Mouse (Mus musculus) limb, embryonic 15.5 days (tissue): ENCODE measurements around the gene Mreg. TPM values are rescaled to one million over a fixed set of nuclear protein-coding genes. Genes with fewer than 3 reads are reported as not detected.

Experiments used
- ATAC-seq: fragments of 200-750 bp; cut with Nextera tagmentation; 2 replicates; pipeline ENCODE4 v1.8.0; 2017; ENCODE audit warnings: low read depth, moderate TSS enrichment; ENCODE audit not compliant: insufficient number of reproducible peaks, low FRiP score, low TSS enrichment
- H3K27ac ChIP-seq: fragments of 300-500 bp; sonication (generic); 2 replicates; pipeline ENCODE4 v1.5.1; 2015; ENCODE audit warnings: moderate library complexity, mild to moderate bottlenecking, inconsistent platforms
- H3K27me3 ChIP-seq: fragments of 300-500 bp; sonication (generic); 2 replicates; pipeline ENCODE4 v1.6.1; 2015; ENCODE audit warnings: inconsistent platforms
- H3K36me3 ChIP-seq: fragments of 300-500 bp; sonication (generic); 2 replicates; pipeline ENCODE4 v1.6.1; 2015; ENCODE audit warnings: inconsistent platforms
- H3K4me1 ChIP-seq: fragments of 300-500 bp; sonication (generic); 2 replicates; pipeline ENCODE4 v1.6.1; 2015; ENCODE audit warnings: inconsistent platforms
- H3K4me2 ChIP-seq: fragments of 300-500 bp; sonication (generic); 2 replicates; pipeline ENCODE4 v1.6.1; 2015; ENCODE audit warnings: mild to moderate bottlenecking, inconsistent platforms
- H3K4me3 ChIP-seq: fragments of 300-500 bp; sonication (generic); 2 replicates; pipeline ENCODE4 v1.5.1; 2015; ENCODE audit warnings: mild to moderate bottlenecking, inconsistent platforms
- H3K9ac ChIP-seq: fragments of 300-500 bp; sonication (generic); 2 replicates; pipeline ENCODE4 v1.6.1; 2015; ENCODE audit warnings: inconsistent platforms
- H3K9me3 ChIP-seq: fragments of 300-500 bp; sonication (generic); 2 replicates; pipeline ENCODE4 v1.6.1; 2016; ENCODE audit warnings: inconsistent platforms
- WGBS: fragments of 180-500 bp; shearing (Covaris S2); methylation state at CpG from one replicate; pipeline ENCODE4 v1.1.7; 2015; 5-methylcytosine and 5-hydroxymethylcytosine counted together
- polyA plus RNA-seq: library from polyadenylated mRNA; unstranded; fragments of >200 nt; fragmentation: Nextera tagmentation; extraction: Ambion mirVana; gene quantifications from 2 replicates; pipeline ENCODE4 v1.2.1, GENCODE M21; 2015

Gene Mreg
- polyA plus RNA-seq, 1 experiment from 2014 or later, result 5.4 TPM

GRCm38 (mm10) chr1:72160321-72160720 is 51.8 kb downstream of the Mreg start:
- WGBS, result 66% methylated on average over 7 of the region's 7 CpGs
- Histone ChIP-seq H3K4me2 (no peak overlapping the region), H3K36me3 (no peaks in the 10 kb centered on the region), H3K9ac (no peak overlapping the region), H3K9me3 (no peaks in the 10 kb centered on the region), H3K4me3 (no peak overlapping the region), H3K27ac (no peak overlapping the region), H3K27me3 (no peaks in the 10 kb centered on the region), H3K4me1 (0 out of 2 replicates have a peak, but pooled peaks cover 5% of the 10 kb centered on the region)
- ATAC-seq, result no peak

GRCm38 (mm10) chr1:72145041-72145440 is 67.1 kb downstream of the Mreg start:
- no peak for ATAC-seq
- Histone ChIP-seq H3K4me1 (peaks cover 3% of the 10 kb centered on the region; the same call in 1 of the 2 replicates), H3K27me3 (no peaks in the 10 kb centered on the region), H3K4me2 (no peak overlapping the region), H3K36me3 (no peaks in the 10 kb centered on the region), H3K27ac (no peak overlapping the region), H3K4me3 (no peak overlapping the region), H3K9ac (no peak overlapping the region), H3K9me3 (no peaks in the 10 kb centered on the region)

- Histone ChIP-seq H3K9me3 (no peaks in the 10 kb centered on the region), H3K27me3 (no peaks in the 10 kb centered on the region), H3K36me3 (no peaks in the 10 kb centered on the region), H3K27ac (no peak overlapping the region), H3K4me2 (no peak overlapping the region), H3K4me1 (peaks cover 3% of the 10 kb centered on the region; the same call in 1 of the 2 replicates), H3K9ac (no peak overlapping the region), H3K4me3 (no peak overlapping the region)
- 89% methylated on average over 4 of the region's 4 CpGs for WGBS
- no peak for ATAC-seq
These were observed 67.7 kb downstream of the Mreg start for GRCm38 (mm10) chr1:72144426-72144825.

GRCm38 (mm10) chr1:72141893-72142480 is 70.1 kb downstream of the Mreg start:
- no peak for ATAC-seq
- Histone ChIP-seq H3K27ac (no peak overlapping the region), H3K4me3 (peak overlapping the region; percentile 26), H3K4me1 (peaks cover 3% of the 10 kb centered on the region; the same call in 1 of the 2 replicates), H3K9ac (no peak overlapping the region), H3K36me3 (no peaks in the 10 kb centered on the region), H3K9me3 (no peaks in the 10 kb centered on the region), H3K4me2 (peak overlapping the region; percentile 45), H3K27me3 (no peaks in the 10 kb centered on the region)
- WGBS, result 4% methylated on average over 11 of the region's 11 CpGs

- Histone ChIP-seq H3K9ac (no peak overlapping the region), H3K4me1 (no peaks in the 10 kb centered on the region), H3K27ac (no peak overlapping the region), H3K27me3 (no peaks in the 10 kb centered on the region), H3K9me3 (no peaks in the 10 kb centered on the region), H3K36me3 (no peaks in the 10 kb centered on the region), H3K4me3 (no peak overlapping the region), H3K4me2 (no peak overlapping the region)
- ATAC-seq, result no peak
- 94% methylated on average over 10 of the region's 10 CpGs for WGBS
These were observed 76.0 kb downstream of the Mreg start for GRCm38 (mm10) chr1:72136101-72136500.

GRCm38 (mm10) chr1:72134534-72134933 is 77.6 kb downstream of the Mreg start:
- Histone ChIP-seq H3K27me3 (no peaks in the 10 kb centered on the region), H3K27ac (no peak overlapping the region), H3K9ac (no peak overlapping the region), H3K4me3 (no peak overlapping the region), H3K9me3 (no peaks in the 10 kb centered on the region), H3K4me2 (no peak overlapping the region), H3K36me3 (no peaks in the 10 kb centered on the region), H3K4me1 (no peaks in the 10 kb centered on the region)
- ATAC-seq, result no peak
- 77% methylated on average over 1 of the region's 1 CpGs for WGBS

GRCm38 (mm10) chr1:72123434-72124297 is 88.4 kb downstream of the Mreg start:
- 26% methylated on average over 23 of the region's 23 CpGs for WGBS
- Histone ChIP-seq H3K27me3 (no peaks in the 10 kb centered on the region), H3K4me2 (peak overlapping the region; percentile 29; the same call in 1 of the 2 replicates), H3K27ac (no peak overlapping the region), H3K9ac (no peak overlapping the region), H3K4me1 (peaks cover 3% of the 10 kb centered on the region; the same call in 1 of the 2 replicates), H3K9me3 (no peaks in the 10 kb centered on the region), H3K4me3 (no peak overlapping the region), H3K36me3 (no peaks in the 10 kb centered on the region)
- peak; percentile 44; the same call in 1 of the 2 replicates for ATAC-seq

- no peaks in the 10 kb centered on the region for H3K27me3 ChIP-seq
- WGBS, result 76% methylated on average over 17 of the region's 17 CpGs
- no peak for ATAC-seq
- no peak overlapping the region for H3K27ac ChIP-seq
- no peak overlapping the region for H3K9ac ChIP-seq
- peaks cover 3% of the 10 kb centered on the region; the same call in 1 of the 2 replicates for H3K4me1 ChIP-seq
- no peaks in the 10 kb centered on the region for H3K9me3 ChIP-seq
- H3K36me3 ChIP-seq, result no peaks in the 10 kb centered on the region
- no peak overlapping the region for H3K4me2 ChIP-seq
- H3K4me3 ChIP-seq, result no peak overlapping the region
These were observed 90.4 kb downstream of the Mreg start for GRCm38 (mm10) chr1:72121608-72122185.

- no peaks in the 10 kb centered on the region for H3K9me3 ChIP-seq
- no peak overlapping the region for H3K9ac ChIP-seq
- no peak for ATAC-seq
- no peak overlapping the region for H3K4me2 ChIP-seq
- no peak overlapping the region for H3K27ac ChIP-seq
- no peak overlapping the region for H3K4me3 ChIP-seq
- no peaks in the 10 kb centered on the region for H3K27me3 ChIP-seq
- no peaks in the 10 kb centered on the region for H3K36me3 ChIP-seq
- H3K4me1 ChIP-seq, result peaks cover 3% of the 10 kb centered on the region; the same call in 1 of the 2 replicates
- WGBS, result 75% methylated on average over 4 of the region's 4 CpGs
These were observed 92.1 kb downstream of the Mreg start for GRCm38 (mm10) chr1:72119981-72120380.

- H3K4me2 ChIP-seq, result no peak overlapping the region
- H3K4me1 ChIP-seq, result no peaks in the 10 kb centered on the region
- no peaks in the 10 kb centered on the region for H3K27me3 ChIP-seq
- no peak overlapping the region for H3K9ac ChIP-seq
- no peak overlapping the region for H3K27ac ChIP-seq
- WGBS, result 67% methylated on average over 5 of the region's 5 CpGs
- H3K4me3 ChIP-seq, result no peak overlapping the region
- ATAC-seq, result no peak
- no peaks in the 10 kb centered on the region for H3K9me3 ChIP-seq
- H3K36me3 ChIP-seq, result no peaks in the 10 kb centered on the region
These were observed 97.9 kb downstream of the Mreg start for GRCm38 (mm10) chr1:72114206-72114605.
